ENCODE assay signal across 19 mouse cellular contexts in genomic region chr15:103251595-103251994, GRCm38 (mm10). TPM values are rescaled to one million over a fixed set of nuclear protein-coding genes. Genes with fewer than 3 reads are reported as not detected.
DNase-seq lines count a peak whose midpoint lies in the region; ATAC-seq and TF ChIP-seq lines count a peak whose summit lies in the region.
"Had no signal": no experiment of that assay in that cellular context is flagged by ENCODE, and none has a peak within 500 bp of the region (broad histone marks: within the 10 kb centered on the region; RNA-seq: fewer than 3 reads in every experiment).

No protein-coding gene starts in this region.

- no peak overlapping the region for H3K9ac ChIP-seq in intestine, embryonic 15.5 days
- no peak overlapping the region for H3K9ac ChIP-seq in intestine, postnatal 0 days (ENCODE audit: low read depth, low read length)
- H3K9ac ChIP-seq in liver, embryonic 11.5 days (ENCODE audit: low read depth, low read length): peak overlapping the region; percentile 85
- H3K9ac ChIP-seq: forebrain, postnatal 0 days; neural tube, embryonic 15.5 days had no signal

- no peak overlapping the region for H3K4me2 ChIP-seq in intestine, embryonic 15.5 days (replicated peaks)
- H3K4me2 ChIP-seq in intestine, postnatal 0 days (replicated peaks; ENCODE audit: low read depth): no peak overlapping the region
- H3K4me2 ChIP-seq in liver, embryonic 11.5 days: peak overlapping the region; percentile 76
- H3K4me2 ChIP-seq: neural tube, embryonic 15.5 days had no signal

- no peaks in the 10 kb centered on the region for H3K9me3 ChIP-seq in intestine, embryonic 15.5 days
- no peaks in the 10 kb centered on the region for H3K9me3 ChIP-seq in intestine, postnatal 0 days (ENCODE audit: control insufficient read depth)
- H3K9me3 ChIP-seq in liver, embryonic 11.5 days (ENCODE audit: control insufficient read depth, low read length): no peaks in the 10 kb centered on the region
- H3K9me3 ChIP-seq: neural tube, embryonic 15.5 days had no signal

- no peaks in the 10 kb centered on the region for H3K27me3 ChIP-seq in intestine, embryonic 15.5 days (replicated peaks)
- H3K27me3 ChIP-seq in intestine, postnatal 0 days (replicated peaks; ENCODE audit: control insufficient read depth, insufficient read depth, low read length): no peaks in the 10 kb centered on the region
- no peaks in the 10 kb centered on the region for H3K27me3 ChIP-seq in liver, embryonic 11.5 days (replicated peaks; ENCODE audit: control insufficient read depth, insufficient read depth, low read length)
- H3K27me3 ChIP-seq: neural tube, embryonic 15.5 days had no signal

- WGBS in intestine, embryonic 15.5 days: 17% methylated on average over 1 of the region's 1 CpGs
- WGBS in intestine, postnatal 0 days: 11% methylated on average over 1 of the region's 1 CpGs
- 4% methylated on average over 1 of the region's 1 CpGs for WGBS in bone marrow, adult 2 months
- 5% methylated on average over 1 of the region's 1 CpGs for WGBS in liver, embryonic 11.5 days

- peak; percentile 21; the same call in 1 of the 2 replicates for ATAC-seq in intestine, embryonic 15.5 days
- ATAC-seq in intestine, postnatal 0 days: no peak
- peak; percentile 83 for ATAC-seq in liver, embryonic 11.5 days (replicated peaks; ENCODE audit: low FRiP score)
- ATAC-seq: forebrain, postnatal 0 days had no signal

- TF ChIP-seq POLR2A in bone marrow, adult 2 months (IDR thresholded peaks at IDR 0.05; ENCODE audit: borderline replicate concordance, control insufficient read depth, low read depth, low read length): 0 out of 2 replicates have a peak, but pooled peaks have one; percentile 32

- no peak overlapping the region for H3K27ac ChIP-seq in intestine, embryonic 15.5 days
- H3K27ac ChIP-seq in intestine, postnatal 0 days (ENCODE audit: low read depth, low read length): no peak overlapping the region
- peak overlapping the region; percentile 81 for H3K27ac ChIP-seq in bone marrow, adult 2 months (ENCODE audit: control insufficient read depth, insufficient read depth, low read depth, low read length, poor library complexity)
- peak overlapping the region; percentile 97 for H3K27ac ChIP-seq in liver, embryonic 11.5 days (ENCODE audit: low read depth, low read length)
- H3K27ac ChIP-seq: neural tube, embryonic 15.5 days had no signal

- TF ChIP-seq CTCF in intestine, postnatal 0 days (IDR thresholded peaks at IDR 0.05; ENCODE audit: low read depth): no peak
- TF ChIP-seq CTCF in bone marrow, adult 2 months (IDR thresholded peaks at IDR 0.05; ENCODE audit: control insufficient read depth, insufficient read depth, low read length): no peak

- H3K4me3 ChIP-seq in intestine, embryonic 15.5 days (replicated peaks): no peak overlapping the region
- H3K4me3 ChIP-seq in intestine, postnatal 0 days (ENCODE audit: low read depth, low read length): no peak overlapping the region
- H3K4me3 ChIP-seq in bone marrow, adult 2 months (replicated peaks; ENCODE audit: control insufficient read depth, low read depth, low read length): peak overlapping the region; percentile 66
- peak overlapping the region; percentile 71 for H3K4me3 ChIP-seq in liver, embryonic 11.5 days (ENCODE audit: low read depth, low read length)
- H3K4me3 ChIP-seq: neural tube, embryonic 15.5 days had no signal

- peaks cover 11% of the 10 kb centered on the region; the same call in 1 of the 2 replicates for H3K4me1 ChIP-seq in intestine, embryonic 15.5 days (replicated peaks)
- H3K4me1 ChIP-seq in intestine, postnatal 0 days (replicated peaks; ENCODE audit: control insufficient read depth, insufficient read depth, low read length): no peaks in the 10 kb centered on the region
- peaks cover 2% of the 10 kb centered on the region; the same call in 1 of the 2 replicates for H3K4me1 ChIP-seq in bone marrow, adult 2 months (ENCODE audit: control insufficient read depth, insufficient read depth, low read length)
- H3K4me1 ChIP-seq in liver, embryonic 11.5 days (replicated peaks; ENCODE audit: control insufficient read depth, insufficient read depth, low read length): peaks cover 35% of the 10 kb centered on the region

- peaks cover 17% of the 10 kb centered on the region for H3K36me3 ChIP-seq in intestine, embryonic 15.5 days
- H3K36me3 ChIP-seq in intestine, postnatal 0 days (ENCODE audit: control insufficient read depth, insufficient read depth): peaks cover 25% of the 10 kb centered on the region
- H3K36me3 ChIP-seq in liver, embryonic 11.5 days (ENCODE audit: control insufficient read depth, insufficient read depth, low read length): peaks cover 32% of the 10 kb centered on the region

- peak; percentile 54 for DNase-seq in liver, embryonic 11.5 days (ENCODE audit: low spot score)
- DNase-seq in spleen, postnatal 4 days (ENCODE audit: low spot score in 2 of 2): peak; percentile 82 to 86
- DNase-seq in gastrocnemius, adult 8-10 months (ENCODE audit: low spot score in 2 of 2): no peak
- no peak for DNase-seq in right cerebral cortex, postnatal 25 days
- DNase-seq: adrenal gland, postnatal 36 days; cerebellum, postnatal 10 days; forebrain, postnatal 0 days; gastrocnemius, postnatal 36 days; kidney, adult 9 months; lung, postnatal 10 days; right cerebral cortex, postnatal 14 days; thymus, adult 18-20 months had no signal

RNA-seq across cellular contexts. Expression of gene Nfe2, which starts 6.6 kb away (rescaled TPM):
- 3.5 and 4.9 TPM in 2 replicates for polyA plus RNA-seq in intestine, embryonic 15.5 days (2015; fragmentation: Nextera tagmentation; extraction: Ambion mirVana)
- polyA plus RNA-seq in intestine, postnatal 0 days (2015; fragmentation: Nextera tagmentation; extraction: Ambion mirVana): 0.82 and 0.90 TPM in 2 replicates
- 218 and 304 TPM in 2 replicates for polyA plus RNA-seq in bone marrow, adult 2 months (2011; ENCODE audit: insufficient read depth, insufficient read length, low replicate concordance, missing spikeins)
- polyA plus RNA-seq in liver, embryonic 11.5 days (2014; fragmentation: Nextera tagmentation; extraction: Ambion mirVana): 94.1 and 108 TPM in 2 replicates
- total RNA-seq in gastrocnemius, adult 8-10 months (2022): not detected
- total RNA-seq: gastrocnemius, postnatal 36 days; layer of hippocampus, adult 8-10 months; left cerebral cortex, postnatal 25 days had no signal

RNA-seq across cellular contexts. Expression of gene Hnrnpa1, which starts 11.4 kb away (rescaled TPM):
- 652 and 741 TPM in 2 replicates for polyA plus RNA-seq in intestine, embryonic 15.5 days (2015; fragmentation: Nextera tagmentation; extraction: Ambion mirVana)
- 219 and 224 TPM in 2 replicates for polyA plus RNA-seq in intestine, postnatal 0 days (2015; fragmentation: Nextera tagmentation; extraction: Ambion mirVana)
- 406 and 641 TPM in 2 replicates for polyA plus RNA-seq in bone marrow, adult 2 months (2011; ENCODE audit: insufficient read depth, insufficient read length, low replicate concordance, missing spikeins)
- polyA plus RNA-seq in liver, embryonic 11.5 days (2014; fragmentation: Nextera tagmentation; extraction: Ambion mirVana): 917 and 938 TPM in 2 replicates
- 100 to 1,000 TPM in 1 of 4 experiments, 10 to 100 TPM in 3; 82.7 to 111 (median 89.3) TPM for total RNA-seq in gastrocnemius, adult 8-10 months (2022)

RNA-seq across cellular contexts. Expression of gene Cbx5, which starts 12.0 kb away (rescaled TPM):
- 86.7 and 98.0 TPM in 2 replicates for polyA plus RNA-seq in intestine, embryonic 15.5 days (2015; fragmentation: Nextera tagmentation; extraction: Ambion mirVana)
- polyA plus RNA-seq in intestine, postnatal 0 days (2015; fragmentation: Nextera tagmentation; extraction: Ambion mirVana): 24.0 TPM in 2 replicates
- polyA plus RNA-seq in bone marrow, adult 2 months (2011; ENCODE audit: insufficient read depth, insufficient read length, low replicate concordance, missing spikeins): 178 and 226 TPM in 2 replicates
- polyA plus RNA-seq in liver, embryonic 11.5 days (2014; fragmentation: Nextera tagmentation; extraction: Ambion mirVana): 116 and 126 TPM in 2 replicates
- 10 to 100 TPM; 25.0 to 34.2 (median 28.9) TPM for total RNA-seq in gastrocnemius, adult 8-10 months (2022)

RNA-seq across cellular contexts. Expression of gene Copz1, which starts 20.9 kb away (rescaled TPM):
- 259 and 262 TPM in 2 replicates for polyA plus RNA-seq in intestine, embryonic 15.5 days (2015; fragmentation: Nextera tagmentation; extraction: Ambion mirVana)
- 248 and 253 TPM in 2 replicates for polyA plus RNA-seq in intestine, postnatal 0 days (2015; fragmentation: Nextera tagmentation; extraction: Ambion mirVana)
- 146 and 155 TPM in 2 replicates for polyA plus RNA-seq in bone marrow, adult 2 months (2011; ENCODE audit: insufficient read depth, insufficient read length, low replicate concordance, missing spikeins)
- polyA plus RNA-seq in liver, embryonic 11.5 days (2014; fragmentation: Nextera tagmentation; extraction: Ambion mirVana): 298 and 328 TPM in 2 replicates
- total RNA-seq in gastrocnemius, adult 8-10 months (2022): 10 to 100 TPM; 34.7 to 39.4 (median 35.6) TPM

RNA-seq across cellular contexts. Expression of gene Gpr84, which starts 58.8 kb away (rescaled TPM):
- polyA plus RNA-seq in intestine, embryonic 15.5 days (2015; fragmentation: Nextera tagmentation; extraction: Ambion mirVana): 0.20 and 0.29 TPM in 2 replicates
- not detected in 2 replicates for polyA plus RNA-seq in intestine, postnatal 0 days (2015; fragmentation: Nextera tagmentation; extraction: Ambion mirVana)
- 1.5 and 2.3 TPM in 2 replicates for polyA plus RNA-seq in bone marrow, adult 2 months (2011; ENCODE audit: insufficient read depth, insufficient read length, low replicate concordance, missing spikeins)
- polyA plus RNA-seq in liver, embryonic 11.5 days (2014; fragmentation: Nextera tagmentation; extraction: Ambion mirVana): 0.49 and 0.78 TPM in 2 replicates
- not detected for total RNA-seq in gastrocnemius, adult 8-10 months (2022)
- total RNA-seq: adrenal gland, postnatal 36 days; gastrocnemius, postnatal 36 days had no signal
- polyA plus RNA-seq: embryonic facial prominence, embryonic 11.5 days had no signal

Comparison
In these comparisons a context has a peak if more than half of its experiments do, and no peak if none do; other contexts are left out.
1. H3K27ac ChIP-seq: peak in bone marrow, adult 2 months (single experiment) and liver, embryonic 11.5 days (single experiment); none in intestine, embryonic 15.5 days (single experiment) and intestine, postnatal 0 days (single experiment).
2. H3K4me3 ChIP-seq: peak in bone marrow, adult 2 months (single experiment) and liver, embryonic 11.5 days (single experiment); none in intestine, embryonic 15.5 days (single experiment) and intestine, postnatal 0 days (single experiment).
3. DNase-seq: peak in liver, embryonic 11.5 days (single experiment) and spleen, postnatal 4 days (2 of 2); none in gastrocnemius, adult 8-10 months (0 of 2) and right cerebral cortex, postnatal 25 days (single experiment).
4. RNA of gene Nfe2, which starts 6.6 kb away (polyA plus RNA-seq): 218 to 304 TPM in bone marrow, adult 2 months and 94.1 to 108 TPM in liver, embryonic 11.5 days; 3.5 to 4.9 TPM in intestine, embryonic 15.5 days and 0.82 to 0.90 TPM in intestine, postnatal 0 days; every median in the first group is over 10 times any median in the second.